Mouse (Mus musculus) adipose tissue, adult 10 weeks (tissue): ENCODE measurements around the gene Opalin. TPM values are rescaled to one million over a fixed set of nuclear protein-coding genes. Genes with fewer than 3 reads are reported as not detected.

Experiments used
- polyA plus RNA-seq: library from polyadenylated mRNA; stranded (reverse); fragments of 350-450 nt; fragmentation: Illumina TruSeq; extraction: RNeasy Lipid Tissue Mini Kit (QIAGEN cat#74804); gene quantifications from one replicate; pipeline ENCODE4 v1.2.3, GENCODE M21; 2014; ENCODE audit warnings: low read depth, low replicate concordance

Opalin gene
- polyA plus RNA-seq: not detected

DNA sequence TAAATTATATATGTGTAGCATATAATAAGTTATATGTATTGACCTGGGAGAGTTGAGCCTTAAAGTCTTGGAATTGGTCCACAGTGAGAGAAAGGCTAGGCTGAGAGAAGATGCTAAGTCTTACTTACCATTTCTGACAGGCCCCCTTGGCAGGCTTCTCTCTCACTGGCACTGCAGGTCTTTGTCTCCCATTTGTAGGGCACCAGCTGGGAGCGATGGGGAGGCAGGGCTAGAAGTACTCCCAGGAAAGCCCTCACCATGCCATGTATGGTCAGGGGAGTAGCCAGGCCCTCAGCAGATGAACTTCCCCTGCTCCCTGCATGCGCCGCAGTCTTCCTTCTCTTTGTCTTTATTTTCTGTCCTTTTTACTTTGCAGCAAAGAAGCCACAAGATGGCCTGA, at the start of gene Opalin:
Gene Opalin (minus strand): TSS at position 208 of the 400 bp plus-strand sequence.

DNA sequence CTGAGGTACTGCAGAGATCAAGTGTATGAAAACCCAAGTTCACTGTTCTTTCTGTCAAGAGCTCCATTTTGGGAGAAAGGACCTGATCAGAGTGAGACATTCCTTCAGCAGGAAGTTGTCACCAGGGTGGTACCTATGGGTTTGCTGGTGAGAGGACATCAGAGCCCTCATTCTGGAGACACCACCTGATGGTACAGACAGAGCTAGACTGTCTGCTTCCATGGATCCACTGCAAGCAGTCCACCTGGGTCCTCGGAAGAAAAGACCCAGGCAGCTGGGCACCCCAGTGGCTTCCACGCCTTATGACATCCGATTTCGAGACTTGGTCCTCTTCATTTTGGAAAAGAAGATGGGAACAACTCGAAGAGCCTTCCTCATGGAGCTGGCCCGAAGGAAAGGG, 47.7 kb downstream of the Opalin start, which contains the start of gene Dntt:
Gene Dntt (plus strand): TSS at position 57 of the 400 bp plus-strand sequence.

Other genes starting within 250 kb of the Opalin start
- gene Ccnj, start 245.8 kb downstream of the Opalin start, polyA plus RNA-seq: 4.6 TPM
- 9.1 TPM for gene Zfp518a, start 182.4 kb downstream of the Opalin start, polyA plus RNA-seq
- gene Blnk, start 82.6 kb downstream of the Opalin start, polyA plus RNA-seq: 22.4 TPM
- not detected for gene Dntt, start 47.8 kb downstream of the Opalin start, polyA plus RNA-seq
- 0.14 TPM for gene Tll2, start 129.7 kb upstream of the Opalin start, polyA plus RNA-seq
- gene Tm9sf3, start 186.9 kb upstream of the Opalin start, polyA plus RNA-seq: 154 TPM